Mouse (Mus musculus) thymus, adult 2 months (tissue): ENCODE measurements around the gene Zcrb1. TPM values are rescaled to one million over a fixed set of nuclear protein-coding genes. Genes with fewer than 3 reads are reported as not detected.

Source experiments
- DNase-seq: peaks from one replicate; pipeline ENCODE4 v3.0.0; 2021
- H3K27ac ChIP-seq: fragments of 200-500 bp; 2 replicates; pipeline ENCODE4 v1.5.1; 2012; ENCODE audit warnings: low read length, control low read depth; ENCODE audit not compliant: control insufficient read depth, insufficient read depth
- H3K27me3 ChIP-seq: fragments of 200-500 bp; 2 replicates; pipeline ENCODE4 v1.6.1; 2012; ENCODE audit warnings: mild to moderate bottlenecking, low read length, moderate library complexity, mixed read lengths; ENCODE audit not compliant: control insufficient read depth, insufficient read depth
- H3K36me3 ChIP-seq: fragments of 200-500 bp; 2 replicates; pipeline ENCODE4 v1.6.1; 2012; ENCODE audit warnings: mild to moderate bottlenecking, low read length, moderate library complexity; ENCODE audit not compliant: control insufficient read depth, insufficient read depth
- H3K4me1 ChIP-seq: fragments of 200-500 bp; replicated peaks from 2 replicates; pipeline ENCODE4 v1.6.1; 2012; ENCODE audit warnings: low read length; ENCODE audit not compliant: control insufficient read depth, insufficient read depth
- H3K4me3 ChIP-seq: fragments of 200-500 bp; 2 replicates; pipeline ENCODE4 v1.5.1; 2012; ENCODE audit warnings: mild to moderate bottlenecking, low read length, control low read depth, moderate library complexity; ENCODE audit not compliant: control insufficient read depth, insufficient read depth
- CTCF ChIP-seq: fragments of 200-500 bp; IDR thresholded peaks from 2 replicates; pipeline ENCODE4 v1.5.1; 2012; ENCODE audit warnings: mild to moderate bottlenecking, control low read depth, low read length, moderate library complexity, borderline replicate concordance; ENCODE audit not compliant: control insufficient read depth, poor library complexity, insufficient read depth; ENCODE audit errors: extremely low read depth
- POLR2A ChIP-seq: fragments of 200-500 bp; IDR thresholded peaks from 2 replicates; pipeline ENCODE4 v1.6.1; 2012; ENCODE audit warnings: mild to moderate bottlenecking, low read length, control low read depth, moderate library complexity; ENCODE audit not compliant: control insufficient read depth, poor library complexity, insufficient read depth; ENCODE audit errors: extremely low read depth
- WGBS: fragments of 180-500 bp; shearing (Covaris S2); methylation state at CpG from one replicate; pipeline ENCODE4 v1.1.7; 2018; 5-methylcytosine and 5-hydroxymethylcytosine counted together
- polyA plus RNA-seq: library from polyadenylated mRNA; depleted of rRNA; stranded (reverse); fragments of >200 nt; gene quantifications from 2 replicates; pipeline ENCODE4 v1.2.3, GENCODE M21; 2012; rRNA removed

Zcrb1 gene
- polyA plus RNA-seq, 1 experiment = 25.5 TPM

DNA sequence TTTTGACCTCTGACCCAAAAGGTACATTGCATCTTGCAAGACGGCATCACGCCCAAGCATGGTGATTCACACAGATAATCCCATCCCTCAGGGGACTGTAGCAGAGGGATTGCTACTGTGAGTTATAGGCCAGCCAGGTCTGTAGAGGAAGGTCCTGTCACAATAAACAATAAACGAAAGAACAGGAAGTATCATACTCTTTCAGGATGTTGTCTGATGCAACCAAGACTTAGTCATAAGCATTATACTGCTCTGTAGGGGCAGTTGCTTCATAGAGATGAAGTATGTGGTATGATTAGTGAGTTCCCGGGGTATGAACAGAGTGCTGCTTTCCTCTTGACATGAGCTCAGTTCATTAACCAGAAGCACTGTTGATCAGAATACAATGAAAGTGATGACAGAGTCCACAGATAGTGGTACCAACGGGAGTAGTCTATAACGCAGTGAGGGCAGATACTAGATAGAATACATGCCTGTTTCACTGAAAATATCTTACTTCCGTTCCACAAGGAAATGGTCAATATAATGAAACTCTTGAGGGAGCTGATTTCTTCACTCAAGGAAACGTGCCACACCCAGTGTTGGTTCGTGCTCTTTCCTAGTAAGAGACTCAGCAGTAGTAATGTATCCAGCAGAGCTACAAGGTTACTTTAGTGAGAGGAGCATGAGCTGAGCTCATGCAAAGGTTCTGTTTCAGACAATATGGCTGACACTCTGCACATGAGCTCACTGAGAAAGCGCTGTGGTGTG lies 57.3 kb downstream of the Zcrb1 start:
- Histone ChIP-seq H3K36me3 (no peaks in the 10 kb centered on the region), H3K4me1 (peaks cover 4% of the 10 kb centered on the region; the same call in 1 of the 2 replicates), H3K27me3 (no peaks in the 10 kb centered on the region; the same call in 1 of the 2 replicates), H3K27ac (no peak overlapping the region), H3K4me3 (no peak overlapping the region)
- DNase-seq = no peak
- TF ChIP-seq CTCF = no peak
- WGBS = 93% methylated on average over 10 of the region's 10 CpGs

GRCm38 (mm10) chr15:93336925-93337761 lies 61.0 kb downstream of the Zcrb1 start, which contains the start of gene Yaf2:
Gene Yaf2 (minus strand): TSS chr15:93336935.
- no peak within 1 kb of the TSS for H3K27ac ChIP-seq
- H3K4me1 ChIP-seq = peaks cover 4% of the 10 kb centered on the region; the same call in 1 of the 2 replicates
- DNase-seq = peak; percentile 88
- H3K4me3 ChIP-seq = peak within 1 kb of the TSS; percentile 56
- TF ChIP-seq CTCF (no peak), POLR2A (0 out of 2 replicates have a peak, but pooled peaks have one; percentile 30)
- 2% methylated on average over 73 of the region's 73 CpGs for WGBS
- no peaks in the 10 kb centered on the region; the same call in 1 of the 2 replicates for H3K27me3 ChIP-seq
- H3K36me3 ChIP-seq = no peaks in the 10 kb centered on the region

DNA sequence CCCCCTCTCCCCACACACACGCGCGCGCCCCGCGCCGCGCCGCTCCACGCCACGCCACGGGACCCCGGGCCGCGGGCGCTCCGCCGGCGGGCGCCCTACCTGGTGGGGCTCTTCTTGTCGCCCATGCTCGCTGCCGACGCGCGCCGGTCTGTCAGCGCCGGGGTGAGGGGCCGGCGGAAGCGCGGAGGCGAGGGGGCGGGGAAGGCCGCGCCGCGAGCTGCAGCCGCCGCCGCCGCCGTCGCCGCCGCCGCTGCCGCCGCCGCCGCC lies 61.5 kb downstream of the Zcrb1 start:
- Histone ChIP-seq H3K4me1 (peaks cover 4% of the 10 kb centered on the region; the same call in 1 of the 2 replicates), H3K27ac (no peak overlapping the region), H3K36me3 (no peaks in the 10 kb centered on the region), H3K4me3 (peak overlapping the region; percentile 34), H3K27me3 (no peaks in the 10 kb centered on the region; the same call in 1 of the 2 replicates)
- DNase-seq = no peak
- TF ChIP-seq POLR2A (no peak), CTCF (no peak)
- 6% methylated on average over 51 of the region's 52 CpGs for WGBS

Other genes with a start within 250 kb of the Zcrb1 start
- 4.0 and 4.4 TPM in 2 replicates for gene Gxylt1, start 123.2 kb downstream of the Zcrb1 start, polyA plus RNA-seq
- gene Yaf2, start 61.4 kb downstream of the Zcrb1 start, polyA plus RNA-seq = 18.4 and 21.0 TPM in 2 replicates
- 14.5 and 16.5 TPM in 2 replicates for gene Pphln1, start within 50 bp of the Zcrb1 start, polyA plus RNA-seq
- 9.7 and 13.1 TPM in 2 replicates for gene Prickle1, start 197.6 kb upstream of the Zcrb1 start, polyA plus RNA-seq